Mouse (Mus musculus) testis, adult 10 weeks (tissue): ENCODE data around the gene Dhrs2. TPM values are rescaled to one million over a fixed set of nuclear protein-coding genes. Genes with fewer than 3 reads are reported as not detected.

ENCODE experiments used
- polyA plus RNA-seq: library from polyadenylated mRNA; stranded (reverse); fragments of 350-450 nt; fragmentation: Illumina TruSeq; extraction: RNeasy Lipid Tissue Mini Kit (QIAGEN cat#74804); gene quantifications from one replicate; pipeline ENCODE4 v1.2.3, GENCODE M21; 2014; ENCODE audit warnings: low read depth, low replicate concordance

Gene Dhrs2
- polyA plus RNA-seq = 0.28 TPM

GRCm38 (mm10) chr14:55221707-55222106 is at the start of gene Dhrs2:
Gene Dhrs2 (plus strand): TSS chr14:55222007.

Other genes starting within 250 kb of the Dhrs2 start
- gene Gm17428, start 245.1 kb upstream of the Dhrs2 start, polyA plus RNA-seq = not detected
- not detected for gene Myh7, start 227.4 kb upstream of the Dhrs2 start, polyA plus RNA-seq
- gene Ngdn, start 206.6 kb upstream of the Dhrs2 start, polyA plus RNA-seq = 3.7 TPM
- gene Zfhx2, start 129.7 kb upstream of the Dhrs2 start, polyA plus RNA-seq = 0.97 TPM
- gene Thtpa, start 127.2 kb upstream of the Dhrs2 start, polyA plus RNA-seq = 2.9 TPM
- gene Ap1g2, start 115.4 kb upstream of the Dhrs2 start, polyA plus RNA-seq = 0.48 TPM
- gene Jph4, start 105.1 kb upstream of the Dhrs2 start, polyA plus RNA-seq = 2.7 TPM